Mouse (Mus musculus) heart, postnatal 36 days (tissue): ENCODE data around the gene Mst1r. TPM values are rescaled to one million over a fixed set of nuclear protein-coding genes. Genes with fewer than 3 reads are reported as not detected.

Experiments
- DNase-seq, 2 experiments: peaks; one replicate each; pipeline ENCODE4 v3.0.0; 2021 to 2022
- intact Hi-C: fragments of 180-260 bp; cut with DNase I; formaldehyde crosslinking; loops from one replicate; pipeline ENCODE4 v1.15.1; 2025
- total RNA-seq, 2 experiments: library from RNA; stranded (reverse); gene quantifications; 2 replicates each; pipeline ENCODE4 v1.2.3; 2021

Mst1r gene
- 1 to 10 TPM; 1.8 to 2.2 TPM for total RNA-seq

GRCm38 (mm10) chr9:107906252-107906966 lies at the start of gene Mst1r:
Gene Mst1r (plus strand): TSS chr9:107906873.
- peak; percentile 80 to 81 for DNase-seq
- intact Hi-C loops, result no loop called here

- no peak for DNase-seq
- intact Hi-C loops, result no loop called here
Observed at GRCm38 (mm10) chr9:107858343-107858742, 48.3 kb upstream of the Mst1r start.

- DNase-seq, result no peak
- intact Hi-C loops, result no loop called here
Observed at GRCm38 (mm10) chr9:107864493-107864892, 42.2 kb upstream of the Mst1r start.

DNA sequence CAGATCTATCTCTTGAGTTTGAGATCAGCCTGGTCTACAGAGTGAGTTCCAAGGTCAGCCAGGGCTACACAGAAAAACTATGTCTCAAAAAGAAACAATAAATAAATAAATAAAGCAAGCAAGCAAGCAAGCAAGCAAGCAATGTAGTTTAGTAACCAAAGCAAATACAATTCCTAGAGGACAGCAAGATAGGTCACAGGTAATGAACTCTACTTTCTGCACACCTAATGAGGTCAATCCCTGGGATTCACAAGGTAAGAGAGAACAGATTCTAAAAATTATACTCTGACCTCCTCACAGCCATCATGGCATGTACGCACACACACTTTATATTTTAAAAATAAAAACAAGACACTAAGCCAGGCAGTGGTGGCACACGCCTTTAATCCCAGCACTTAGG lies 40.6 kb upstream of the Mst1r start:
- no peak for DNase-seq
- intact Hi-C loops, result no loop called here

DNA sequence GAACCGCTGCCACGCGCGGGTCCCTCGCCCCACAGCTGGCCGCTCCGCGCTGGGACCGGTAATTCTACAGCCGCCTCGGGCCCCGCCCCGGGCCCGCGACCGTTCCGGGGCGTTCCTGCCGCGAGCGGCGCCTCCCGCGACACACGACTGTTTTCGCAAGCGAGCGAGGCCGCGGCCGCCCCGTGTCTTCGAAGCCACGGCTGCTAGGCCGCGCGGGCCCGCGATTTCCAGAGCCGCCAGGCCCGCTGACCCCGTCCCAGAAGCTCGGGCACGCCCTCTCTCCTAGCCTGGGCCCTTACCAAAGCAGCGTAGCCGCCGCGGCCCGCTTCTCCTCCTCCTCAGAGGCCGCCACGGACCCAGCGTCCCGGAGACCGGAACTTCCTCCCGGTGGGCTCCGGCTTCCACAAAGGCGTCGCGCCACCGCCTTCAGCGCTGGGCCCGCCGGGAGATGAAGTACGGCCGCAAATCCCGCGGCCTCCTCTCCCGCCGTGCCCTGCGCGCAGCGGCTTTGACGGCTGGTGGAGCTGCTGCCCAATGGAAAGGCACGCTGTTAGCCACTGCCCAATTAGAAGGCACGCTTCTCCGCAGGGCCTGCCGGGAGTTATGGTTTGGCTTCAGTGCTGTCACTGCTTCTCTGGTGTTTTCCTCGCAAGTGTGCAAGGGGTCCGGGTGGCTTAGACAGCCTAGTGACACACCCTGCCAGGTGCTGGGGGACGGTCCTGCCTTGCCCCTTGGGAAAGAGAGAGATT lies 34.1 kb upstream of the Mst1r start:
- peak; percentile 93 for DNase-seq
- intact Hi-C loops, result loop anchor here (2.0 to 5.0 kb wide), 2 partner anchors 16 to 685 kb away; partner anchors contain the start of gene Mon1a

GRCm38 (mm10) chr9:107873137-107873536 lies 33.5 kb upstream of the Mst1r start, which contains the start of gene Rbm6:
Gene Rbm6 (minus strand): TSS chr9:107873237.
- no peak for DNase-seq
- intact Hi-C loops, result loop anchor here (2.0 to 5.0 kb wide), 2 partner anchors 16 to 684 kb away; partner anchors contain the start of gene Mon1a

GRCm38 (mm10) chr9:107880411-107880810 lies 26.3 kb upstream of the Mst1r start:
- intact Hi-C loops, result no loop called here
- no peak for DNase-seq

DNA sequence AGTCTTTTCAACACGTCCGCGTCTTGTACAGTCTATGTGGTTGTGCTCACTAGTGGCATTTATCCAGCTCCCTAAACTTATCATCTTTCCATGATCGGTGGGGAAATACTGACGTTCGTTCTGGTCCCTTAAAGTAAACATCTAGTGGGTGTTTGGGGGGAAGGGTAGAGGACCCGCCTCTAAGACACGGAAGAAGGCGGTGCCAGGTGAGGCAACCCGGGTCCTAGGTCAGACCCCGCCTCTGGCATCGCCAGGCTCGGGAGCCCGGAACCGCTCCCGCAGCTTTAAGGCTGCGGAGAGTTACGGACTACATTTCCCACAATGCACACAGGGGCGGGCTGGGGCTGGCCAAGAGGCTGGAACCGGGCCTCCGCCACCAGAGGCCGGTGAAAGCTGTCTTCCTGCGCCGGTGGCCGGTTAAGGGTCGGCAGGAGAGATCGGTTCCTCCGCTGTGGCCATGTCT lies 18.8 kb upstream of the Mst1r start, which contains the start of gene Mon1a:
Mon1a (plus strand) TSS at position 348 of the 463 bp plus-strand sequence.
- intact Hi-C loops, result loop anchor here (2.0 kb wide), 1 partner anchor 15 kb away; the partner anchor contains the start of gene Rbm6

GRCm38 (mm10) chr9:107888267-107888850 lies 18.3 kb upstream of the Mst1r start:
- intact Hi-C loops, result loop anchor here (2.0 kb wide), 1 partner anchor 16 kb away; the partner anchor contains the start of gene Rbm6
- peak in 1 of 2 experiments; percentile 24 for DNase-seq

More for the DNA sequence above, 18.8 kb upstream of the Mst1r start, which contains the start of gene Mon1a:
- DNase-seq, result peak; percentile 84 to 87

GRCm38 (mm10) chr9:107890260-107890659 lies 16.4 kb upstream of the Mst1r start:
- intact Hi-C loops, result no loop called here
- DNase-seq, result no peak

GRCm38 (mm10) chr9:107891023-107891422 lies 15.7 kb upstream of the Mst1r start:
- no peak for DNase-seq
- intact Hi-C loops, result no loop called here

DNA sequence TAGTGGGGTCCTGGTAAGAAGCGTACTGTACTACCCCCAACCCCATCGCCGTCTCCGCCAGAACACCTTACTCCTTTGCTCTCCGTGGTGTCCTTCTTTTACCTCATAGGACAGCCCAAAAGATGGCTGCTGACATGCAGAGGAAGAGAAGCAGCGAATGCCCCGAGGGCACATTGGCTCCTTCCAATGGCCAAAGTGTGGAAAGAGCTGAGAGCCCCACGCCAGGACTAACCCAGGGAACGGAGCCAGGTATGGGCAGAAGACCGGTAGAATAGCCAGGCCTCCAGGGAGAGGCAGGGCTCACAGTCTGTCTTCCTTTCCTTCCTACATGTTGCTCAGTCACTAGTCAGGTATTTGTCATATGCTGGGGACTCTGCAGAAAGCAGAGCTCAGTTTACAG lies 8.1 kb upstream of the Mst1r start:
- intact Hi-C loops, result no loop called here
- DNase-seq, result no peak

- no peak for DNase-seq
- intact Hi-C loops, result no loop called here
Observed at GRCm38 (mm10) chr9:107899855-107900254, 6.8 kb upstream of the Mst1r start.

GRCm38 (mm10) chr9:107900840-107901626 lies 5.6 kb upstream of the Mst1r start:
- intact Hi-C loops, result no loop called here

GRCm38 (mm10) chr9:107901627-107901914 lies 5.1 kb upstream of the Mst1r start:
- DNase-seq, result no peak
- intact Hi-C loops, result no loop called here

More at GRCm38 (mm10) chr9:107900840-107901626, 5.6 kb upstream of the Mst1r start:
- peak in 1 of 2 experiments; percentile 28 for DNase-seq

DNA sequence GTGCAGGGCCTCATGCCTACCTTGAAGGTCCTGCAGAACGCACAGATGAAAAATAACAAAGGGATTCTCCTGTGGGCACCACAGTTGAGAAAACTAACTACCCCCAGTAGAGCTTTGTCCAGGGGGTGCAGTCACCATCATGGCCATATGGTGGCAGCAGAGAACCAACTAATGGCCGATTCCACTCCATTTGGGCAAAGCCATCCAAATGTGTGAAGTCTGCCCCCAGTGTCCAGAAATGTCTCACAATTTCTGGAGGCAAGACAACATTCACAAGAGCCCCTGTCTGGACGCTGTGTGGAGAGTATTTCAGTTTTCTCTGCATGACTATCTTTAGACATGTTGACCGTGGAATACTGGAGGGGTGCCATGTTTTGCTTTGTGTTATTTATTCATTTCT lies 1.9 kb upstream of the Mst1r start:
- intact Hi-C loops, result loop anchor here (1.0 kb wide), 3 partner anchors 59 to 163 kb away; partner anchors contain the start of gene Amigo3
- peak; percentile 88 to 94 for DNase-seq

- intact Hi-C loops, result no loop called here
- peak in 1 of 2 experiments; percentile 43 for DNase-seq
Observed at GRCm38 (mm10) chr9:107906967-107907800, 511 bp downstream of the Mst1r start.

- peak in 1 of 2 experiments; percentile 20 for DNase-seq
- intact Hi-C loops, result no loop called here
Observed at GRCm38 (mm10) chr9:107907801-107908120, 1.1 kb downstream of the Mst1r start.

DNA sequence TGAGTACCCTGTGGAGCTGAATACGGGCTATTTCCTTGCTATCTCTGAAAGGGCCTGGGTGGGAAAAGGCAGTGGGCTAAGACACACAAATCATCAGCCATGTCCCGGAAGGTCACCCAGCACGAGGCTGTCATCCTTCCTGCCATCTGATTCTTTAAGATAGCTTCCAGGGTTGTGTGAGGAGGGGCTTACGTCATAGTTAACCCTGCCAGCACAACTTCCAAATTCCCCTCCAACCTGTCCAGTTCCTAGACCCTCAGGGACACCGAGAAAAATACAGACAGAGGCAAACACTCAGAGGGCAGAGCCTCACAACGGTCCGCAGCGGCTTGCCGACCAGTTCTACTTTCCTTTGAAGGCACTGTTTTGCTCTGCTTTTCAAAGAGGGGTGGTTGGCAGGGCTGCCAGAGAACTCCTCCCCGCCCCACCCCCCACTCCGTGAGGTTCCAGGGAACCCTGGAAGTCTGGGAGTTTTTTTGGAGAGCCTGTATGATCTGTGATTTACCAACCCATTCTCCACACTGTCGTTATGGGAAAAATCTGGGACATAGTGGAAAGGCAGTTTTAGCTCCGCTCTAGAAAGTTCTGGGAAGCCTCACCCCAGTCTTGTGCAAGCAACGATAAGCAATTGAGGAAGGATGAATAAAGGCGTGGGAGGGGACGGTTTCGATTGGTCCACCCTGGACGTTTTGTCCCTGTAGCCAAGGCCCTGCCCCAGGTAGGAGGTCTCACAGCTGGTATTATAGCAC lies 1.9 kb downstream of the Mst1r start:
- DNase-seq, result peak; percentile 41 to 51
- intact Hi-C loops, result no loop called here
